Mouse (Mus musculus): ENCODE data around the gene Btc.

Btc gene

GRCm38 (mm10) chr5:91402339-91403211 lies at the start of gene Btc:
Gene Btc (minus strand): TSS chr5:91402994.
- DNase-seq, result peak; percentile 76

DNA sequence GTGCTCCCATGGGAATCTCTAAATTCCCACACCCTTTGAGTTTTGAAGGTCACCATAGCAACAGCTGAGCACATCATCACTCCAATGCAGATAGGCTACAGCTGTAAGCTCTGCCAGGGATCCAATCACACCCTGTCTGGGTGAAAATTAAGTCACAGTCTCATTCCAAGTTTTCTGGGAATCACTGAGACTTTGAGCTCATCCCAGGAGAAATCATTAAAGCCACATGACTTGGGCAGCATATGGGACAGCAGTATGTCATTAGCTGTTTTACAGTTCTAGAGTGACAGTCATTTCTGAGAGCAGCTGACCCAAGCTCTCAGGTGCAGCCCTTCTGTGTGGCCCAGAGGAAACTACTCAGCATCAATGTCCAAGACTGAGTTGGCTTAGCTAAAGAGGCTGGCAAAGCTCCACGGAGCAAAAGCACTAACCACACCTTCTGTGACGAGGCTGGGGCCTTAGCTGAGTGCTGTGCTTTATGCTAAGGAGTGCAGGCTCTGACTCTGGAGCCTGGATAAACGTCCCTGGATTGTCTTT lies 42.3 kb upstream of the Btc start:
- DNase-seq, result no peak

GRCm38 (mm10) chr5:91436563-91436962 lies 33.8 kb upstream of the Btc start:
- no peak for DNase-seq

DNA sequence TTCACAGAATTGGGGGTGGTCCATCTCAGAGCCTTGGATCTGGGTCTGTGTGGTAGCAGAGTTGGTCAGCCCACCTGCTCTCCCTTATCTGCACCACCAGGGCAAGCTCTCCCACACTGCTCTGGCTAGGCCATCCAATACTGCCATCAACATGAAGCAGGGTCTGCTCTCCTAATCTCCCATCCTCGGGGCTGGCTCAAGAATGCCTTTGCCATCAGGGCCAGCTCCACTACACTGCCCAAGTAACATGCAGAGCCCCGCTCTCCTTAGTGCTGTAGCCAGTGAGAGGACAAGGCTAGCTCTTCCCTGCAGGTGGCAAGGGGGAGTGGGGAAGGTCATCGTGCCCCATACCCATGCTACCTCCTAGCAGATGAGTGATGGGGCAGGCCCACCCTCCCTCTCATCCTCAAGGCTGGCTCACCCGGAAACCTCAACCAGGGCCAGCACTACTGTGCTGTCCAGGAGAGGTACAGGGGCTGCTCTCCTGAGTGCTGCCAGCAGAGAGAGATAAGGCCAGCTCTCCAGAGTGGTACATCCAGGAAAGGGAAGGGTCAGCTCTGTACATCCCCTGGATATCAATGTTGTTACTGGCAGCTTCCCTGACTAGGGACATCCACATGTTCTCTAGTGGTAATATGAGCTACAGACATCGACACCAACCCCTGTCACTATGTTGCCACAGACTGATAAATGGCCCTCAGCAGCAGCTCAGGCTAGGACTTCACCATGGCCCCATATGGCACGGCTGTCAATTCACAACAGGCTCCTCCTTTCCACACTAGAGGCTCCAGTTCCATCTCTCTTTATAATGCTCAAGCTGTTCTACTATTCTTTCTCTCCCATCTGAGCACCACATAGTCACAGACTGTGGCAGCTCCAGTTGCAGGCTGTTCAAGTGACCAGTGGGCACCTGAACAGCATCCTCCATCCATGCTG lies 32.2 kb upstream of the Btc start:
- no peak for DNase-seq

- DNase-seq, result no peak
Observed at GRCm38 (mm10) chr5:91428547-91428946, 25.8 kb upstream of the Btc start.

DNA sequence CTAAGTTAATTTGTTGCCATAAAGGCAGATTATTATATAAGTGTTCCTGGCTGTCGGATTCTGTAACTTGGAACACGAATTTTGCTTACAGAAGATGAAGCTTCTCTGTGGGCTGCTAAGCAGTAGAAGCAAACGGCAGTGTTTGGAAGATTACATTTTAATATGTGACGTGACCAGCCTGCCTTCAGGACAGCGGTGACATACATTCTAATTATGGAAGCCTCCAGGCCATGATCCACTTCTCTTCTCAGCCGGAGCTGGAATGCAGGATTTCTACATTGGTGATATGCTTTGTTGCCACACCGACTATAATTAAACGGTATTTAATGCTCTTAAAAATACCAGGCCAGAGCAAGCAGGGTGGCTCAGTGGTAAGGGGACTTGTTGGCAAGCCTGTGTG lies 11.0 kb upstream of the Btc start:
- no peak for DNase-seq

- no peak for DNase-seq
Observed at GRCm38 (mm10) chr5:91404263-91404662, 1.5 kb upstream of the Btc start.

DNA sequence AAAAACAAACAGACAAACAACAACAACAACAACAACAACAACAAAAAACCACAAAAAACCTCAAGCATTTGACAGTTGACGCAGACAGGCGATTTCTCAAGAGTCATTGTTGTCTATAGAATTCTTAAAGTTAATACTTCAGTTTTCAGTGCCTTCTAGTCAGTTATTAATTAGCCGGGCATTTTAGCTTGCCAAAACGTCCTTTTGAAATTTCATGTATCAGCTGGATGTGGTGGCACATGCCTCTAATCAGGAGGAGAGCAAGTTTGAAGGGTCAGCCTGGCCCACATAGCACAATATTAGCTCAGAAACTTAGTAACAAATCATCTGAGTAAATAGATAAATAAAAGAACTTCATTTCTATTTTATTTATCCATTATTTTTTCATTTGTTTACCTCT lies 487 bp upstream of the Btc start:
- DNase-seq, result peak; percentile 16

- no peak for DNase-seq
Observed at GRCm38 (mm10) chr5:91400493-91401096, 2.2 kb downstream of the Btc start.

GRCm38 (mm10) chr5:91375467-91375866 lies 27.3 kb downstream of the Btc start:
- DNase-seq, result no peak

DNA sequence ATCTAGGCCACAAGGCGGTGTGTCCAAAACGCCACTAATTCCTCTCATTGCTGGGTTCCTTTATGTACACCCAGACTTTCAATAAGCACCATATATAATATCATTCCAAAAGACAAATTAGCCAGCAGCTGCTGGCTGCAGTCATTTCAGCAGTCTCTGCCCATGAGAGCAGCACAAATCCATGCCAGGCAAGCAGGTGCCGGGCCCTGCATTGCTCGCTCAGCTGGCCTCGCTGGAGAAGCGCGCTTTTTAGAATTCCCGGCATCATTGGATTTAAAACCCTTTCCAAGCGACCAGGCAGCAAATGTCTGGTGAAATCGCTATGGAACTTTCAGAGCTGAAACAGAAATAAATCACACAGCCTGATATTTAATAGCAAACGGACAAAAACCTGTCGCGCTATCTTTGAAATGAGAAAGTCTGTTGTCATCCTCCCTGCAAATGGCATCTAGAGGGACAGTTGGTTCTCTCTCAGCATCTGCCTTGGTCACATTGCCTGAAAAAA lies 34.7 kb downstream of the Btc start:
- DNase-seq, result no peak

DNA sequence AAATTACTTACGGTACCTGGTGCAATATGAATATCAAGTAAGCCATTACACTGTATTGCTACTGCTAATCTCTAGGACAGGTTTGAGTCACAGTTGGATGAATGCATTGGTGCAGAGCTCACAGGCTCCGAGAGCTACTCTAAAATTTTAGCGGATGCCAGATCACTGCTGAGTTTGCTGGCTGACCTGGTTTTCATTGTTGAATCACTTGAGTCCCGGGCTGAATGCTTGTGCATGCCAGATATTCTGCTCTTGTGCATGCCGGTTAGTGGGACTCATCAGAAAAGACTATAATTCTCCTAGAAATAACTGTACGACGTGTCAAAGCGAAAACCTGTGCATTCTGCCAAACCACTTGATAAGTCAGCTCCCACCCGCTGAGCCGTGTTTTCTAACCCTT lies 35.9 kb downstream of the Btc start:
- no peak for DNase-seq

- DNase-seq, result no peak
Observed at GRCm38 (mm10) chr5:91363274-91363991, 39.4 kb downstream of the Btc start.

DNA sequence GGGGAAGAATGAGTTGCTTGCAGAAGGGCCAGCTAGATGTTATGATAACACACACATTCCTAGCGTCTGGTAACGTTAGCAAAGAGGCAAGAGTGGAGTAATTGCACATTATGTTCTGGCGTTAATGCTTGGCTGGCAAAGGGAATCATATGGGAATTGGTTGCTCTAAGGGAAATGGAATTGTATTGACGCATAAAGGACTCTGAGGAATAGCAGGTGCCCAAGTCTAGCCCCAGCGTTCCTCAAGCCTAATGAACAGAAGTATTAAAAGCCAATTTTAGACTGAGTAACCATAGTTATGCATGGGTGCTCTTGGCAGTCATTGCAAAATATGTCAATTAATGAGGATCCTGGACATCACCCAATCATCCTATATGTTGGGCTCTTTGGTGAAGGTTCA lies 50.1 kb downstream of the Btc start:
- no peak for DNase-seq

- DNase-seq, result no peak
Observed at GRCm38 (mm10) chr5:91345681-91346080, 57.1 kb downstream of the Btc start.

- DNase-seq, result no peak
Observed at GRCm38 (mm10) chr5:91345064-91345463, 57.7 kb downstream of the Btc start.

- no peak for DNase-seq
Observed at GRCm38 (mm10) chr5:91341981-91342760, 60.6 kb downstream of the Btc start.

DNA sequence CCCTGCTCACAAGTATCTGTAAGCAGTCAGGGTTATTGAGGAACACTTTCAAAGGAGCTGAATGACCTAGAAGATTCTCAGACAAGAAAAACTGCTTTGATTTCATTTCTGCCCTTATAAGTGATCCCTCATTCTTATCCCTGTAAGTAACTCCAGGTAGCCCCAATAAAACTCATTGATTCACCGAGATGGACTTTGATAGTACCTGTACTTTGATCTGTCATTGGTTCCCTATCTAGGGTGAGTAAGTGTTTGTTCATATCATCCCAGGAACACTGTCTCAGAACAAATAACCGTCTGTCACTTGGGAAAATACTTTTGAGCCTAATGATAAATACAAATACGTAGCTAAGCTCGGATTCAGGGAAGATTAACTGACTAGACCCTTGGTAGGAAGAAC lies 68.6 kb downstream of the Btc start:
- no peak for DNase-seq

GRCm38 (mm10) chr5:91332079-91332865 lies 70.5 kb downstream of the Btc start:
- DNase-seq, result no peak

DNA sequence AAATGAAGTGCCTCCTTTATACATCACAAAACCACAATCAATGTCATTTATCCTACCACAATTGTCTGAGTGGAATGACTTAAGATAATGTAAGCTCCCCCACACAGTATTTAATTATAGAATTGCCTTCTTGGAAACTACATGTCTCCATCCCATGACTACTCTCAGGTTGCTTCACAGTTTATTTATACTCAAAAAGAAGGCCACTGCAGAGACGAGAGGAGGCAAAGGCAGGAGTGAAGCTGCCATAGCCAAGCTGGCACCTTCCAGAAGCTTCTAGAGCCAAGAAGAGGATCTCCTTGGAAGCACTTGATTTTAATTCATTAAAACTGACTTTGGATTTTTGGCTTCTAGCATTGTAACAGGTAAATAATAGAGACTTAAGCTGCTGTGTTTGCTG lies 81.0 kb downstream of the Btc start:
- DNase-seq, result no peak

- no peak for DNase-seq
Observed at GRCm38 (mm10) chr5:91320348-91320747, 82.4 kb downstream of the Btc start.

All from kidney, adult 11 months (tissue).